Mouse (Mus musculus) CD4-positive, CD25-positive, alpha-beta regulatory T cell, adult 2 months (primary cell): ENCODE results near the gene Lrig3.

ENCODE experiments used
- DNase-seq: peaks from one replicate; pipeline ENCODE4 v3.0.0-alpha.2; 2012; ENCODE audit warnings: low read depth, low spot score

The Lrig3 gene

DNA sequence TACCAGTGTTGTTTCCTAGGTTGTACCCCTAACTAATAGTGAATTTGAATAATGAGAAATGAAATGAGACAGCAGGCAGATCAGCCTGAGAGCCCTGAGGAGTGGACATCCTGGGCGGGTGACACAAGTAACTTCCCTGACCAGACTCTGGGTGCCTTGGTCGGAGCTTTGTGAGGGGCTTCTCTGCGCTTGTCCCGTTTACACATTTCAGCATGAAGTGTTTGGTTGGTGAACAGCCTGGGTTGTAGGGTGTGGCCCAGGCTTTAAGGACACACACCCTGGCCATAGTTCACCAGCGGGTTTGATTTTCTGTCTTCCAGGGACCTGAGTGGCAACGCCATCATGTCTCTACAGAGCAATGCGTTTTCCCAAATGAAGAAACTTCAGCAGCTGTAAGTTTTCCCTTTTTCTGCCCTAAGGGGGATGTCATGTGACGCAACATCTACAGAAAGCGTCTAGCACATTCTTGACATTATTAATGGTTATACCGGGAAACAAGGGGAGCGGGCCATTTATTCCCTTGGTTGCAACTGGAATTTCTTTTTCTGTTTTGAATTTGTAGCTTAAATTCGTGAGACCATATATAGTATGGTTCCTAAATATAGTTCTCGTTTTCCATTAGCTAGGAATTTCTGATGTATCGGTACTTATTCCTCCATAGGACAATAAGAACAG, 36.2 kb downstream of the Lrig3 start:
- DNase-seq, result no peak

DNA sequence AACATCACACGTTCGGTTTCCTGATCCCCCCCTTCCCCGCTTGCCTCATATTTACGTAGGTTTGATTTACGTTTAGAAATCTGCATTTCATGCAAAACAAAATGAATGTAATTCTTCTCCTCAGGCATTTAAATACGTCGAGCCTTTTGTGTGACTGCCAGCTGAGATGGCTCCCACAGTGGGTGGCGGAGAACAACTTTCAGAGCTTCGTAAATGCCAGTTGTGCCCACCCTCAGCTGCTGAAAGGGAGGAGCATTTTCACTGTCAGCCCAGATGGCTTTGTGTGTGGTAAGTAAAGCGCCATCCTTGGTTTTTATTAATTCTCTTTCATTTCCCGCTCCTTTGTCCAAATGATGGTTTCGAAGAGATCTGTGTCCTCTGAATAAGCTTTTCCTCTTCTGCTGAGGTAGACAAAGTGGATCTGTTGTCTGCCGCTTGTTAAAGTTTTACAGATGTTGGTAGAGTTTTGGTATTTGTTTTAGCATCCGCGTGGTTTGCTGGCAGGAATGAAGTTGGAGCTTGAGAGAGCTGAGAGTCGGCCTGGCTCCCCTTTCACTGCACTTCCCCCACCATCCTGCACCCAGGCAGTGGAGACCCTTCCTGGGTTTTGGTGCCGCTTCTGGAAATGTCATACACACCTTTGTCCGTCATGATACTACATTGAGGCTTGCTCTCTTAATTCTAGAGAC, 37.0 kb downstream of the Lrig3 start:
- DNase-seq, result no peak

DNA sequence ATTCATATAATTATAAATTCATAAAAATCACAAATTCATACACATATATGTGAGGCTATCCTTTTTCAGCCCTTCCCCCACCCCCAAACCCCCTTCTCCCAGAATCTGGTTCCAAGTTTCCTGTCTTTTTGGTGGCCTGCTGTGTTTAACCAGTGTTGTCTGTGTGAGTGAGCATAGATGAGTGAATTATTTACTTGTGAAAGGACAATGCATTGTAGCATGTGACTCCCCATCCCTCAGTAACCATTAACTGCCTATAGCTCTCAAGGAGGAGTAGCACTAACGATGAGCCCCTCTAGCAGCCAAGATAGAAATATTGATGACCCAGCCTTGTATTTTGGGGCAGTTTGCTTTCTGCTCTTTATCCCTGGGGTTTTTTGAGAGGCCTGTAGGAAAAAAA, 37.9 kb downstream of the Lrig3 start:
- DNase-seq, result no peak

DNA sequence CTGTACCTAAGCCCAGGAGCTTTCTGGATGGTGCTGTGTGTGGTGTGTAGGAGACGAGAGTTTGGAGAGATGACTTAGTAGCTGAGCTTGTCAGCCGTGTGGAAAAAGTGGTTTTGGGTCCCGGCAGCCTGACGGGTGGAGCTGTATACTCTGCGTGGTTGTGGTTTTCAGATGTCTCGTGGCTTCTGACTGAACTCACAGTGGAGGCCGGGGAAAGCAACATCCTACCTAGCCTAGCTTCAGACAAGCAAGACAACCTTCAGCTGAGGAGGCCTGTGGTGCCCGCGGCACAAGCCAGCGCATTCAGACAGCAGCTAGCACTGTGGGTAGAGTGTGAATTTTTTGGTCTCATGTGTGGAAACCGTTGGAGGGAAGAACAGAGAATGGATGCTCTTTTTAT, 47.7 kb downstream of the Lrig3 start:
- no peak for DNase-seq

DNA sequence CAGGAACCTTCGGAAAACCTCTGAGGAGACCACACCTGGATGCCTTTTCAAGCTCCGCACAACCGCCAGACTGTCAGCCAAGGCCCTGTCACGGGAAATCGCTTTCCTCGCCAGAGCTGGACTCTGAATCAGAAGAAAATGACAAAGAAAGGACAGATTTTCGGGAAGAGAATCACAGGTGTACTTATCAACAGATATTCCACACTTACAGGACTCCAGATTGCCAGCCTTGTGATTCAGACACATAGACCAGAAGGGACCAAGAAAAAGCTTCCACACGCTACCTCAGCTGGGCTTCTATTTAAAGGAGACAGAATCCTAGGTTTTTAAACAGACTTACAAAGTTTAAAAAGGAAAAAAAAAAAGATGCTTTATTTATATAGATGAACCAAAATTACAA, 48.7 kb downstream of the Lrig3 start:
- DNase-seq, result no peak

DNA sequence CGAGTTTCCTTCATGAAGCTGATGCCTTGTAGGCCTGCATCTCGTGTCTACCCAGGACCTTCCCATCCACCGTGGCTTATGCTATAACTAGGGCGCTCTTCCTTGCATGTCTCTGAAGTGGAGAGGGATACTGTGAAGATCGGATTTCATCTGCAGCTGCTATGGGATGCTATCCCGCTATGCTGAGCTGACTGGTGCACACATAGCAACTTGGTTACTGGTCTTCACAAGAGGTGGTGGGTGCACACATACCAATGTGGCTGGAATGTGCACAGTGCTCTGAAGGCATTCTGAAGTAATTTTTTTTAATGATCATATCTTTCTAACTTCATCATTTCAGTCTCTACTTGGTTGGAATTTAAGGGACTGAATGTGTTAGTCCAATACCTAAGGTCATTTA, 49.7 kb downstream of the Lrig3 start:
- no peak for DNase-seq

DNA sequence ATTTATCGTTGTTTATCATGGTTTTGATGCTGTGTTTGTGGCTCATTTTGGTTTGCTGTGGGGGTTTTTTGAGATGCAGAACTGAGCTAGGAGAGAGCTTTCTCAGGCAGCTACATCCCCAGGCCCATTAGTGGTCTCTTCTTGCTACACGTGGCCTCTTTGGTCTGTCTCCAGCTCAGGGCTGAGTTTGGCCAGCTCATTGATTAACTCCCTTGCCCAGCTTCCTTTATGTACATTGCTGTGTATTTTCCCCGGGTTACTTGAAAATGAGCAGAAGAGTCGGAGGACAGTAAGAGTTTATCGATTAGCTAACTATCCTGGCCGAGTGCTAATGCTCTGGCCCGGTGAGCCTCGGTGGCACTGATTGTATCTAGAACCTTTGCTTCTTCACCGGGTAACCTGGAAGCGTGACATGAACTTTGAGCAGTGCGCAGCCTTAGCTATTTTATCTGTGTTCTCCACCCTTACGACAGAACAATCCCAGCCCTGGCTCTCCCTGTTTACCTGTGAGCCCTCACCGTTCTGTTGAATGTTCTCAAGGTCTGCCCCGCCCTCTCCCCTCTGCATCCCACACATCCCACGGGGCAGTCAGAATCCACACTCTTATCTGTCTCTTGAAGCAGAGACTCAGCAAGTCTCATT, 53.5 kb downstream of the Lrig3 start:
- DNase-seq, result no peak

DNA sequence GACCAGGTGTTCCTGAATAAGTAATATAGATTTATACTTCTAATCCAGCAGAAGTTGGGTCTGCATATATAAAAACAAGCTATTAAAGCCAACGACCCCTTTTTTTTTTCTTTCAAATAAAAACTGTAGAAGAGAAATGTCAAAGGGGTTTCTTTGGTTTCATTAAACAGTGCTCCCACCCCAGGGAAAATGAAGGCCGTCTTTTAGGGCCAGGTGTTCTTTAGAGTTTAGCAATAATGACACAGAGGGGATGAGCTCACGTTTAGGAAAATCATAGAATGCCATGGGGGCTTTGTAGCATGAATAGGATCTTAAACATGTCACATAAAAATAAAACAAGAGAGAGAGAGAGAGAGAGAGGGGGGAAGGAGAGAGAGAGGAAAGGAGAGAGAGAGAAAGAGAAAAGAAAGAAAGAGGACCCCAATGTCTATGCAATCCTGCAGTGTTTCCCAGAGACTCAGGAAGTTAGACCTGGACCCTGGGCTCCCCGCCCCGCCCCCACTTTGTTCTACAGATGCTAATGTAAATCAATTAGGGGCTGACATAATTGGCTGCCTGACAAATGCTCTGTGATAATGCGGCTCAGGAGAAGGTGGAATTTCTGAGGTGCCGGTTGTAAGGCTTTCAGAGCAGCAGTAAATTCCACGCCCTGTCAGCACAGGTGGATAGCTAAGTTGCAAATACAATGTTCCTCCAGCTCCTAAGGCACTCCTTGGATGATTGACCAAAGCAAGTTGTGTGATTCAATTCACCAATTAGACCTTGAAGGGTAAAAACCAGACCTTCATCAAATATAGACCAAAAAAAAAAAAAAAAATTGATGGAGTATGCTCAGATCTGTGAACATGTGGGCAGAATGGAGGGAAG, 62.8 kb downstream of the Lrig3 start:
- no peak for DNase-seq

DNA sequence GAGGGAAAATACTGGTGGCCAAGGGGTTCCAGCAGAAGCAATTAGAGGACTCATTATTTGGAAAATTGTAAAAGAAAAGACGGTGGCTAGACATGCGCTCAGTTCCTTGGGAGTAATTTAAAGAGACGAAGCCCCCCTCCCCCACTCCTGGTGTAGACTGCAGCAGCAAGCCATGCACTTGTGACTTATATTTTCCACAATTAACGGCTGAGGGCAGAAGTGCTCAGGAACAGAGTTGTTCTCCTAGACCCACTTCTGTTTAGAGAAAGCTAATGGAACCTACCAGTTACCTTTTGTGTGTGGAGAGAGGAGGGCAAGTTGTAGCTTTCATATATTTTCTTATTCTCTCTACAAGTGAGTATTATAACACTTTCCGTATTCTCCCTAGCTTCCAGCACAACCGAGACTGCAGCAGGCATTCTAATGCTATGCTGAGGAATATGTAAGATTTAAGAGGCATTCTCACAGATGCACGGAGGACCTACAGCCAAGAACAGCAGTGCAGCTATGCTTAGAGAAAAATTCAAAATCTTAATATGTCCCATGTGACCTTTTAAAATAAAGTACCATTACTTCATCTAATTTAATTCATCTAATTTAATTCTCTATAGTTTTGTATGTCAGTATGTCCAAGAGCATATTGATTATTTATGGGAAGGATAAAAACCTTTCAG, 63.6 kb downstream of the Lrig3 start:
- DNase-seq, result no peak

DNA sequence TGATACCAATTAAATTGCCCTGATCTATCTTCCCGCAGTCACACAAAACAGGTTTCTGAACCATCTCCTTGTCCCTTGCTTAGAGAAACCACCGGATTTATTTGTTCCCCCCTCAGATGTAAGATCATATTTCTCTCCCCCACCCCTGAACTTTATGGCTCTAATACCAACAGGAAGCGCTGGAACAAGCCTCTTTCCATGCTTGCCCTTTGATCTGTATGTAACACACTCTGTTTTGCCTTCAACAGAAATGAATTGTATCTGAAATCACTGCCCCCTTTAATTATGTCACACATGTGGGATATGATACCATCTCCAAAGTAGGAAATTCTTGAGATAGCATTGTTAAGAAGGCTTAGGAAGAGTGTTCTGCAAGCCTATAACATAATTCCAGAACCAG, 90.9 kb downstream of the Lrig3 start:
- no peak for DNase-seq

DNA sequence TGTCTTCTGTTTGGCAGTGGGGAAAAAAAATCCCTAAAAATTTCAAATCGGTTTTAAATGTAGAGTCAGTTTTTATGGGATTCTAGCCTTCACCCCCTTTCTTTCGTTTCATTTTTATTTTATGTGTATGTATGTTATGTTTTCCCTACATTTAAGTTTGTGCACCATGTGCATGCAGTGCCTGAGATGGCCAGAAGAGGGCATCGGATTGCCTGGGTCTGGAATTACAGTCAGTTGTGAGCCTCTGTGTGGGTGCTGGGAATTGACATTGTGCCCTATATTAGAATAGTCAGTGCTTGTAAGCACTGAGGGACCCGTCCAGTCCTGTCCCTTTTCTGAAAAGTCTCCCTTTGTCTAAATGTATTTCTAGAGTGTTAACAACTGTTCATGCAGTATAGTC, 96.8 kb downstream of the Lrig3 start:
- DNase-seq, result no peak
